Mouse (Mus musculus): Measurements from ENCODE around the gene Gpr107.

The Gpr107 gene

GRCm38 (mm10) chr2:31127219-31127618, 24.9 kb upstream of the Gpr107 start:
- no peak for DNase-seq (ENCODE audit: low read depth, low spot score)

GRCm38 (mm10) chr2:31127899-31128298, 24.2 kb upstream of the Gpr107 start:
- no peak for DNase-seq (ENCODE audit: low read depth, low spot score)

GRCm38 (mm10) chr2:31129742-31130518, 22.2 kb upstream of the Gpr107 start:
- no peak for DNase-seq (ENCODE audit: low read depth, low spot score)

- no peak for DNase-seq (ENCODE audit: low read depth, low spot score)
These were observed 21.3 kb upstream of the Gpr107 start for GRCm38 (mm10) chr2:31130815-31131299.

GRCm38 (mm10) chr2:31132682-31133081, 19.4 kb upstream of the Gpr107 start:
- DNase-seq (ENCODE audit: low read depth, low spot score) = no peak

GRCm38 (mm10) chr2:31133981-31134380, 18.1 kb upstream of the Gpr107 start:
- DNase-seq (ENCODE audit: low read depth, low spot score) = no peak

- no peak for DNase-seq (ENCODE audit: low read depth, low spot score)
These were observed 16.6 kb upstream of the Gpr107 start for GRCm38 (mm10) chr2:31135512-31135931.

GRCm38 (mm10) chr2:31136338-31136737, 15.8 kb upstream of the Gpr107 start:
- DNase-seq (ENCODE audit: low read depth, low spot score) = no peak

- DNase-seq (ENCODE audit: low read depth, low spot score) = no peak
These were observed 15.0 kb upstream of the Gpr107 start for GRCm38 (mm10) chr2:31137018-31137590.

GRCm38 (mm10) chr2:31139174-31139632, 12.9 kb upstream of the Gpr107 start:
- no peak for DNase-seq (ENCODE audit: low read depth, low spot score)

- DNase-seq (ENCODE audit: low read depth, low spot score) = no peak
These were observed 11.9 kb upstream of the Gpr107 start for GRCm38 (mm10) chr2:31139991-31140771.

- DNase-seq (ENCODE audit: low read depth, low spot score) = no peak
These were observed 11.4 kb upstream of the Gpr107 start for GRCm38 (mm10) chr2:31140772-31141073.

- no peak for DNase-seq (ENCODE audit: low read depth, low spot score)
These were observed 10.8 kb upstream of the Gpr107 start for GRCm38 (mm10) chr2:31141074-31141866.

GRCm38 (mm10) chr2:31141867-31142454, 10.2 kb upstream of the Gpr107 start, which contains the start of gene Fnbp1:
Gene Fnbp1 (minus strand): TSS chr2:31142008.
- peak; percentile 68 for DNase-seq (ENCODE audit: low read depth, low spot score)

- DNase-seq (ENCODE audit: low read depth, low spot score) = no peak
These were observed 9.6 kb upstream of the Gpr107 start for GRCm38 (mm10) chr2:31142505-31142904.

GRCm38 (mm10) chr2:31143326-31143725, 8.8 kb upstream of the Gpr107 start:
- DNase-seq (ENCODE audit: low read depth, low spot score) = no peak

GRCm38 (mm10) chr2:31143768-31144695, 8.1 kb upstream of the Gpr107 start:
- no peak for DNase-seq (ENCODE audit: low read depth, low spot score)

GRCm38 (mm10) chr2:31144901-31145300, 7.2 kb upstream of the Gpr107 start:
- no peak for DNase-seq (ENCODE audit: low read depth, low spot score)

- no peak for DNase-seq (ENCODE audit: low read depth, low spot score)
These were observed 5.1 kb upstream of the Gpr107 start for GRCm38 (mm10) chr2:31147054-31147453.

- no peak for DNase-seq (ENCODE audit: low read depth, low spot score)
These were observed 1.4 kb upstream of the Gpr107 start for GRCm38 (mm10) chr2:31150762-31151161.
